Mouse (Mus musculus): ENCODE measurements at regions not wholly inside any gene's neighbourhood (a gene's known extent, or its start where the extent isn't known, plus 50 kb on each side); places are given as distances from the start of the nearest gene placed in this dataset.

GRCm38 (mm10) chr8:77836902-77837489 is 112.7 kb upstream of the Ednra start:
- H3K27ac ChIP-seq (ENCODE audit: insufficient read depth, low read depth, low read length), result no peak overlapping the region
- no peak for TF ChIP-seq POLR2A (IDR thresholded peaks at IDR 0.05; ENCODE audit: insufficient read depth, low read depth, low read length)
- TF ChIP-seq CTCF (IDR thresholded peaks at IDR 0.05; ENCODE audit: insufficient read depth, low read depth, low read length), result no peak
- 83% methylated on average over 5 of the region's 5 CpGs for WGBS
- no peaks in the 10 kb centered on the region for H3K4me1 ChIP-seq (ENCODE audit: control insufficient read depth, insufficient read depth, low read length)
- no peak overlapping the region for H3K4me3 ChIP-seq (ENCODE audit: insufficient read depth, low read depth, low read length)

GRCm38 (mm10) chr8:77842392-77843139 is 118.3 kb upstream of the Ednra start:
- H3K4me1 ChIP-seq (ENCODE audit: control insufficient read depth, insufficient read depth, low read length), result no peaks in the 10 kb centered on the region
- TF ChIP-seq POLR2A (IDR thresholded peaks at IDR 0.05; ENCODE audit: insufficient read depth, low read depth, low read length) (no peak), CTCF (IDR thresholded peaks at IDR 0.05; ENCODE audit: insufficient read depth, low read depth, low read length) (no peak)
- WGBS, result 74% methylated on average over 7 of the region's 7 CpGs
- H3K27ac ChIP-seq (ENCODE audit: insufficient read depth, low read depth, low read length), result no peak overlapping the region
- no peak overlapping the region for H3K4me3 ChIP-seq (ENCODE audit: insufficient read depth, low read depth, low read length)

GRCm38 (mm10) chr8:77843229-77843628 is 119.0 kb upstream of the Ednra start:
- 91% methylated on average over 3 of the region's 3 CpGs for WGBS
- TF ChIP-seq CTCF (IDR thresholded peaks at IDR 0.05; ENCODE audit: insufficient read depth, low read depth, low read length) (no peak), POLR2A (IDR thresholded peaks at IDR 0.05; ENCODE audit: insufficient read depth, low read depth, low read length) (no peak)
- H3K4me1 ChIP-seq (ENCODE audit: control insufficient read depth, insufficient read depth, low read length), result no peaks in the 10 kb centered on the region
- no peak overlapping the region for H3K27ac ChIP-seq (ENCODE audit: insufficient read depth, low read depth, low read length)
- no peak overlapping the region for H3K4me3 ChIP-seq (ENCODE audit: insufficient read depth, low read depth, low read length)

GRCm38 (mm10) chr8:77850523-77850922 is 126.3 kb upstream of the Ednra start:
- Histone ChIP-seq H3K4me3 (ENCODE audit: insufficient read depth, low read depth, low read length) (no peak overlapping the region), H3K4me1 (ENCODE audit: control insufficient read depth, insufficient read depth, low read length) (no peaks in the 10 kb centered on the region), H3K27ac (ENCODE audit: insufficient read depth, low read depth, low read length) (no peak overlapping the region)
- WGBS, result 66% methylated on average over 5 of the region's 5 CpGs
- TF ChIP-seq CTCF (IDR thresholded peaks at IDR 0.05; ENCODE audit: insufficient read depth, low read depth, low read length), result no peak
- TF ChIP-seq POLR2A (IDR thresholded peaks at IDR 0.05; ENCODE audit: insufficient read depth, low read depth, low read length), result no peak

GRCm38 (mm10) chr8:77870264-77870663 is 146.0 kb upstream of the Ednra start:
- 79% methylated on average over 6 of the region's 6 CpGs for WGBS
- H3K27ac ChIP-seq (ENCODE audit: insufficient read depth, low read depth, low read length), result no peak overlapping the region
- no peak for TF ChIP-seq POLR2A (IDR thresholded peaks at IDR 0.05; ENCODE audit: insufficient read depth, low read depth, low read length)
- TF ChIP-seq CTCF (IDR thresholded peaks at IDR 0.05; ENCODE audit: insufficient read depth, low read depth, low read length), result no peak
- no peak overlapping the region for H3K4me3 ChIP-seq (ENCODE audit: insufficient read depth, low read depth, low read length)
- no peaks in the 10 kb centered on the region for H3K4me1 ChIP-seq (ENCODE audit: control insufficient read depth, insufficient read depth, low read length)

GRCm38 (mm10) chr8:77872771-77873170 is 148.5 kb upstream of the Ednra start:
- H3K4me3 ChIP-seq (ENCODE audit: insufficient read depth, low read depth, low read length), result no peak overlapping the region
- no peak for TF ChIP-seq POLR2A (IDR thresholded peaks at IDR 0.05; ENCODE audit: insufficient read depth, low read depth, low read length)
- TF ChIP-seq CTCF (IDR thresholded peaks at IDR 0.05; ENCODE audit: insufficient read depth, low read depth, low read length), result no peak
- WGBS, result 86% methylated on average over 1 of the region's 1 CpGs
- no peak overlapping the region for H3K27ac ChIP-seq (ENCODE audit: insufficient read depth, low read depth, low read length)
- no peaks in the 10 kb centered on the region for H3K4me1 ChIP-seq (ENCODE audit: control insufficient read depth, insufficient read depth, low read length)

GRCm38 (mm10) chr8:77919776-77920175 is 195.5 kb upstream of the Ednra start:
- no peak for TF ChIP-seq POLR2A (IDR thresholded peaks at IDR 0.05; ENCODE audit: insufficient read depth, low read depth, low read length)
- TF ChIP-seq CTCF (IDR thresholded peaks at IDR 0.05; ENCODE audit: insufficient read depth, low read depth, low read length), result no peak
- Histone ChIP-seq H3K4me1 (ENCODE audit: control insufficient read depth, insufficient read depth, low read length) (no peaks in the 10 kb centered on the region), H3K4me3 (ENCODE audit: insufficient read depth, low read depth, low read length) (no peak overlapping the region), H3K27ac (ENCODE audit: insufficient read depth, low read depth, low read length) (no peak overlapping the region)
- 93% methylated on average over 3 of the region's 3 CpGs for WGBS

GRCm38 (mm10) chr8:77921868-77922267 is 197.6 kb upstream of the Ednra start:
- WGBS, result 77% methylated on average over 4 of the region's 4 CpGs
- H3K27ac ChIP-seq (ENCODE audit: insufficient read depth, low read depth, low read length), result no peak overlapping the region
- TF ChIP-seq POLR2A (IDR thresholded peaks at IDR 0.05; ENCODE audit: insufficient read depth, low read depth, low read length) (no peak), CTCF (IDR thresholded peaks at IDR 0.05; ENCODE audit: insufficient read depth, low read depth, low read length) (no peak)
- no peak overlapping the region for H3K4me3 ChIP-seq (ENCODE audit: insufficient read depth, low read depth, low read length)
- no peaks in the 10 kb centered on the region for H3K4me1 ChIP-seq (ENCODE audit: control insufficient read depth, insufficient read depth, low read length)

GRCm38 (mm10) chr8:77947702-77948101 is 223.4 kb upstream of the Ednra start:
- Histone ChIP-seq H3K4me3 (ENCODE audit: insufficient read depth, low read depth, low read length) (no peak overlapping the region), H3K27ac (ENCODE audit: insufficient read depth, low read depth, low read length) (no peak overlapping the region), H3K4me1 (ENCODE audit: control insufficient read depth, insufficient read depth, low read length) (no peaks in the 10 kb centered on the region)
- no peak for TF ChIP-seq CTCF (IDR thresholded peaks at IDR 0.05; ENCODE audit: insufficient read depth, low read depth, low read length)
- TF ChIP-seq POLR2A (IDR thresholded peaks at IDR 0.05; ENCODE audit: insufficient read depth, low read depth, low read length), result no peak
- WGBS, result 96% methylated on average over 3 of the region's 3 CpGs

Measured in olfactory bulb, adult 2 months (tissue).